Mouse (Mus musculus) erythroblast, embryonic 14.5 days (primary cell): ENCODE data around the gene Gm2a. TPM values are rescaled to one million over a fixed set of nuclear protein-coding genes. Genes with fewer than 3 reads are reported as not detected.

Experiments used
- H3K27me3 ChIP-seq: 2 replicates; pipeline ENCODE4 v1.6.1; 2012; ENCODE audit warnings: inconsistent platforms; ENCODE audit not compliant: control insufficient read depth
- H3K36me3 ChIP-seq: 2 replicates; pipeline ENCODE4 v1.6.1; 2012; ENCODE audit warnings: mild to moderate bottlenecking, inconsistent platforms; ENCODE audit not compliant: control insufficient read depth
- H3K4me1 ChIP-seq: 2 replicates; pipeline ENCODE4 v1.6.1; 2012; ENCODE audit warnings: inconsistent platforms; ENCODE audit not compliant: control insufficient read depth
- H3K4me3 ChIP-seq: replicated peaks from 2 replicates; pipeline ENCODE3; 2012; ENCODE audit warnings: moderate library complexity, mild to moderate bottlenecking, inconsistent platforms
- H3K9me3 ChIP-seq: 2 replicates; pipeline ENCODE4 v1.6.1; 2012; ENCODE audit warnings: low read length, inconsistent platforms, mixed read lengths; ENCODE audit not compliant: control insufficient read depth
- GATA1 ChIP-seq: IDR thresholded peaks from 2 replicates; pipeline ENCODE4 v1.6.1; 2012; ENCODE audit warnings: low read length, inconsistent platforms, mixed read lengths
- TAL1 ChIP-seq: IDR thresholded peaks from 3 replicates; pipeline ENCODE4 v1.6.1; 2012; ENCODE audit warnings: low read length, inconsistent platforms, mixed read lengths
- polyA plus RNA-seq: library from polyadenylated mRNA; stranded (reverse); fragments of >175 nt; gene quantifications from 2 replicates; pipeline ENCODE4 v1.2.3, GENCODE M21; 2012

The Gm2a gene
- polyA plus RNA-seq, 1 experiment = 0.05 TPM

- no peak overlapping the region for H3K4me3 ChIP-seq
- no peaks in the 10 kb centered on the region for H3K27me3 ChIP-seq
- no peaks in the 10 kb centered on the region for H3K9me3 ChIP-seq
- no peaks in the 10 kb centered on the region for H3K4me1 ChIP-seq
- no peaks in the 10 kb centered on the region for H3K36me3 ChIP-seq
- TF ChIP-seq TAL1 (no peak), GATA1 (no peak)
Observed at GRCm38 (mm10) chr11:55154398-55155069, 56.6 kb downstream of the Gm2a start.

GRCm38 (mm10) chr11:55155070-55155421 is 57.1 kb downstream of the Gm2a start:
- Histone ChIP-seq H3K36me3 (no peaks in the 10 kb centered on the region), H3K27me3 (no peaks in the 10 kb centered on the region), H3K9me3 (no peaks in the 10 kb centered on the region), H3K4me3 (no peak overlapping the region), H3K4me1 (no peaks in the 10 kb centered on the region)
- TF ChIP-seq TAL1 (no peak), GATA1 (no peak)

GRCm38 (mm10) chr11:55158785-55159359 is 61.0 kb downstream of the Gm2a start:
- Histone ChIP-seq H3K27me3 (no peaks in the 10 kb centered on the region), H3K4me3 (no peak overlapping the region)
- TF ChIP-seq TAL1 (no peak), GATA1 (no peak)

More at GRCm38 (mm10) chr11:55158785-55159359, 61.0 kb downstream of the Gm2a start:
- peaks cover 3% of the 10 kb centered on the region; the same call in 1 of the 2 replicates for H3K36me3 ChIP-seq
- no peaks in the 10 kb centered on the region; the same call in 1 of the 2 replicates for H3K4me1 ChIP-seq
- no peaks in the 10 kb centered on the region for H3K9me3 ChIP-seq

Other genes with a start within 250 kb of the Gm2a start
- gene Lyrm7, start 237.2 kb upstream of the Gm2a start, polyA plus RNA-seq = not detected in 2 replicates
- gene Hint1, start 231.7 kb upstream of the Gm2a start, polyA plus RNA-seq = 113 and 143 TPM in 2 replicates
- 0.79 and 0.86 TPM in 2 replicates for gene Gpx3, start 195.7 kb upstream of the Gm2a start, polyA plus RNA-seq
- gene Tnip1, start 135.2 kb upstream of the Gm2a start, polyA plus RNA-seq = 3.7 TPM in 2 replicates
- gene Anxa6, start 64.7 kb upstream of the Gm2a start, polyA plus RNA-seq = 0.23 and 0.47 TPM in 2 replicates
- gene Ccdc69, start 20.0 kb upstream of the Gm2a start, polyA plus RNA-seq = not detected in 2 replicates
- gene Slc36a3, start 53.6 kb downstream of the Gm2a start, polyA plus RNA-seq = not detected in 2 replicates
- 0.03 TPM in 1 of 2 replicates, not detected in the other for gene Slc36a2, start 87.0 kb downstream of the Gm2a start, polyA plus RNA-seq
- 0.09 and 0.24 TPM in 2 replicates for gene Slc36a1, start 106.2 kb downstream of the Gm2a start, polyA plus RNA-seq
- not detected in 2 replicates for gene Fat2, start 238.4 kb downstream of the Gm2a start, polyA plus RNA-seq